Mouse (Mus musculus): ENCODE data around the gene Paqr9.
A peak's percentile ranks its signal among the peaks of the same experiment; 100 is the strongest.

Gene Paqr9

GRCm38 (mm10) chr9:95559059-95559935 lies at the start of gene Paqr9:
Paqr9 (plus strand) TSS chr9:95559657.
- DNase-seq (ENCODE audit: extremely low read depth, insufficient read length, low spot score): no peak

- no peak for DNase-seq (ENCODE audit: extremely low read depth, insufficient read length, low spot score)
These were observed 48.6 kb upstream of the Paqr9 start for GRCm38 (mm10) chr9:95510693-95511404.

- DNase-seq (ENCODE audit: extremely low read depth, insufficient read length, low spot score): peak; percentile 99
These were observed 47.8 kb upstream of the Paqr9 start, which contains the start of gene U2surp for GRCm38 (mm10) chr9:95511472-95512330. U2surp (minus strand) TSS chr9:95511996.

- no peak for DNase-seq (ENCODE audit: extremely low read depth, insufficient read length, low spot score)
These were observed 47.0 kb upstream of the Paqr9 start for GRCm38 (mm10) chr9:95512331-95513030.

- DNase-seq (ENCODE audit: extremely low read depth, insufficient read length, low spot score): no peak
These were observed 45.7 kb upstream of the Paqr9 start for GRCm38 (mm10) chr9:95513776-95514175.

GRCm38 (mm10) chr9:95514361-95514760 lies 45.1 kb upstream of the Paqr9 start:
- DNase-seq (ENCODE audit: extremely low read depth, insufficient read length, low spot score): peak; percentile 55

- no peak for DNase-seq (ENCODE audit: extremely low read depth, insufficient read length, low spot score)
These were observed 38.9 kb upstream of the Paqr9 start for GRCm38 (mm10) chr9:95520563-95520962.

GRCm38 (mm10) chr9:95521031-95521430 lies 38.4 kb upstream of the Paqr9 start:
- no peak for DNase-seq (ENCODE audit: extremely low read depth, insufficient read length, low spot score)

- no peak for DNase-seq (ENCODE audit: extremely low read depth, insufficient read length, low spot score)
These were observed 37.9 kb upstream of the Paqr9 start for GRCm38 (mm10) chr9:95521566-95521965.

- no peak for DNase-seq (ENCODE audit: extremely low read depth, insufficient read length, low spot score)
These were observed 36.9 kb upstream of the Paqr9 start for GRCm38 (mm10) chr9:95522561-95522960.

- no peak for DNase-seq (ENCODE audit: extremely low read depth, insufficient read length, low spot score)
These were observed 34.1 kb upstream of the Paqr9 start for GRCm38 (mm10) chr9:95525376-95525775.

- no peak for DNase-seq (ENCODE audit: extremely low read depth, insufficient read length, low spot score)
These were observed 33.5 kb upstream of the Paqr9 start for GRCm38 (mm10) chr9:95525961-95526360.

- no peak for DNase-seq (ENCODE audit: extremely low read depth, insufficient read length, low spot score)
These were observed 31.8 kb upstream of the Paqr9 start for GRCm38 (mm10) chr9:95527676-95528075.

GRCm38 (mm10) chr9:95531144-95531543 lies 28.3 kb upstream of the Paqr9 start:
- DNase-seq (ENCODE audit: extremely low read depth, insufficient read length, low spot score): no peak

- no peak for DNase-seq (ENCODE audit: extremely low read depth, insufficient read length, low spot score)
These were observed 25.6 kb upstream of the Paqr9 start for GRCm38 (mm10) chr9:95533817-95534216.

- no peak for DNase-seq (ENCODE audit: extremely low read depth, insufficient read length, low spot score)
These were observed 20.2 kb upstream of the Paqr9 start for GRCm38 (mm10) chr9:95539176-95539800.

- no peak for DNase-seq (ENCODE audit: extremely low read depth, insufficient read length, low spot score)
These were observed 19.0 kb upstream of the Paqr9 start for GRCm38 (mm10) chr9:95540487-95540886.

- no peak for DNase-seq (ENCODE audit: extremely low read depth, insufficient read length, low spot score)
These were observed 18.2 kb upstream of the Paqr9 start for GRCm38 (mm10) chr9:95541208-95541607.

GRCm38 (mm10) chr9:95541650-95542432 lies 17.6 kb upstream of the Paqr9 start:
- no peak for DNase-seq (ENCODE audit: extremely low read depth, insufficient read length, low spot score)

Measured in 3134 (cell line).